Mouse (Mus musculus) limb, embryonic 12.5 days (tissue): Measurements from ENCODE around the gene Arfrp1. TPM values are rescaled to one million over a fixed set of nuclear protein-coding genes. Genes with fewer than 3 reads are reported as not detected.

ENCODE experiments used
- ATAC-seq: fragments of 200-750 bp; cut with Nextera tagmentation; 2 replicates; pipeline ENCODE4 v1.8.0; 2017; ENCODE audit warnings: low read depth, moderate TSS enrichment; ENCODE audit not compliant: insufficient number of reproducible peaks, insufficient read depth, low FRiP score, low TSS enrichment
- H3K27ac ChIP-seq: fragments of 300-500 bp; sonication (generic); 2 replicates; pipeline ENCODE4 v1.5.1; 2016; ENCODE audit warnings: mild to moderate bottlenecking, moderate library complexity
- H3K27me3 ChIP-seq: fragments of 300-500 bp; sonication (generic); 2 replicates; pipeline ENCODE4 v1.6.1; 2016; ENCODE audit warnings: mild to moderate bottlenecking, moderate library complexity
- H3K36me3 ChIP-seq: fragments of 300-500 bp; sonication (generic); 2 replicates; pipeline ENCODE4 v1.6.1; 2016; ENCODE audit warnings: mild to moderate bottlenecking, moderate library complexity
- H3K4me1 ChIP-seq: fragments of 300-500 bp; sonication (generic); replicated peaks from 2 replicates; pipeline ENCODE4 v1.6.1; 2016
- H3K4me2 ChIP-seq: fragments of 300-500 bp; sonication (generic); 2 replicates; pipeline ENCODE4 v1.6.1; 2016; ENCODE audit warnings: mild to moderate bottlenecking, moderate library complexity
- H3K4me3 ChIP-seq: fragments of 300-500 bp; sonication (generic); replicated peaks from 2 replicates; pipeline ENCODE4 v1.5.1; 2016; ENCODE audit warnings: mild to moderate bottlenecking
- H3K9ac ChIP-seq: fragments of 300-500 bp; sonication (generic); replicated peaks from 2 replicates; pipeline ENCODE4 v1.6.1; 2016; ENCODE audit warnings: mild to moderate bottlenecking, moderate library complexity
- H3K9me3 ChIP-seq: fragments of 300-500 bp; sonication (generic); 2 replicates; pipeline ENCODE4 v1.6.1; 2016; ENCODE audit warnings: mild to moderate bottlenecking, moderate library complexity
- WGBS: fragments of 180-500 bp; shearing (Covaris S2); methylation state at CpG from one replicate; pipeline ENCODE4 v1.1.7; 2016; 5-methylcytosine and 5-hydroxymethylcytosine counted together
- polyA plus RNA-seq: library from polyadenylated mRNA; unstranded; fragments of >200 nt; fragmentation: Nextera tagmentation; extraction: Ambion mirVana; gene quantifications from 2 replicates; pipeline ENCODE4 v1.2.1, GENCODE M21; 2016

The Arfrp1 gene
- polyA plus RNA-seq, 1 experiment from 2014 or later: 77.1 TPM

- Histone ChIP-seq H3K4me2 (no peak overlapping the region), H3K4me1 (no peaks in the 10 kb centered on the region), H3K9me3 (no peaks in the 10 kb centered on the region), H3K4me3 (no peak overlapping the region), H3K27ac (no peak overlapping the region), H3K27me3 (no peaks in the 10 kb centered on the region), H3K9ac (no peak overlapping the region), H3K36me3 (peaks cover 36% of the 10 kb centered on the region)
- WGBS: 77% methylated on average over 4 of the region's 4 CpGs
- ATAC-seq: no peak
These were observed 25.1 kb upstream of the Arfrp1 start for GRCm38 (mm10) chr2:181390136-181390870.

GRCm38 (mm10) chr2:181386663-181387210 is 21.5 kb upstream of the Arfrp1 start:
- 77% methylated on average over 3 of the region's 4 CpGs for WGBS
- Histone ChIP-seq H3K4me2 (no peak overlapping the region), H3K9me3 (no peaks in the 10 kb centered on the region), H3K9ac (no peak overlapping the region), H3K4me1 (no peaks in the 10 kb centered on the region), H3K27me3 (no peaks in the 10 kb centered on the region), H3K27ac (no peak overlapping the region), H3K36me3 (peaks cover 71% of the 10 kb centered on the region), H3K4me3 (no peak overlapping the region)
- ATAC-seq: no peak

- Histone ChIP-seq H3K27me3 (no peaks in the 10 kb centered on the region), H3K9me3 (no peaks in the 10 kb centered on the region), H3K9ac (no peak overlapping the region), H3K4me2 (no peak overlapping the region), H3K27ac (no peak overlapping the region), H3K4me1 (no peaks in the 10 kb centered on the region), H3K36me3 (peaks cover 71% of the 10 kb centered on the region), H3K4me3 (no peak overlapping the region)
- 88% methylated on average over 3 of the region's 3 CpGs for WGBS
- no peak for ATAC-seq
These were observed 20.7 kb upstream of the Arfrp1 start for GRCm38 (mm10) chr2:181385885-181386284.

- H3K27ac ChIP-seq: no peak overlapping the region
These were observed 19.8 kb upstream of the Arfrp1 start for GRCm38 (mm10) chr2:181384919-181385391.

GRCm38 (mm10) chr2:181384463-181384862 is 19.3 kb upstream of the Arfrp1 start:
- Histone ChIP-seq H3K9me3 (no peaks in the 10 kb centered on the region), H3K9ac (no peak overlapping the region), H3K4me2 (no peak overlapping the region), H3K27me3 (no peaks in the 10 kb centered on the region), H3K4me1 (no peaks in the 10 kb centered on the region), H3K4me3 (no peak overlapping the region), H3K36me3 (peaks cover 83% of the 10 kb centered on the region), H3K27ac (no peak overlapping the region)
- 91% methylated on average over 7 of the region's 7 CpGs for WGBS
- peak; percentile 21; the same call in 1 of the 2 replicates for ATAC-seq

More at GRCm38 (mm10) chr2:181384919-181385391, 19.8 kb upstream of the Arfrp1 start:
- H3K9ac ChIP-seq: no peak overlapping the region
- no peak for ATAC-seq
- no peak overlapping the region for H3K4me3 ChIP-seq
- H3K4me1 ChIP-seq: no peaks in the 10 kb centered on the region
- 84% methylated on average over 4 of the region's 4 CpGs for WGBS
- peaks cover 78% of the 10 kb centered on the region for H3K36me3 ChIP-seq
- no peaks in the 10 kb centered on the region for H3K9me3 ChIP-seq
- no peaks in the 10 kb centered on the region for H3K27me3 ChIP-seq
- no peak overlapping the region for H3K4me2 ChIP-seq

- WGBS: 87% methylated on average over 6 of the region's 6 CpGs
- H3K27ac ChIP-seq: no peak overlapping the region
- peaks cover 86% of the 10 kb centered on the region for H3K36me3 ChIP-seq
- H3K4me1 ChIP-seq: no peaks in the 10 kb centered on the region
- no peak overlapping the region for H3K4me2 ChIP-seq
- no peak for ATAC-seq
- H3K9ac ChIP-seq: no peak overlapping the region
- no peaks in the 10 kb centered on the region for H3K27me3 ChIP-seq
- H3K9me3 ChIP-seq: no peaks in the 10 kb centered on the region
- H3K4me3 ChIP-seq: no peak overlapping the region
These were observed 16.6 kb upstream of the Arfrp1 start for GRCm38 (mm10) chr2:181381631-181382306.

GRCm38 (mm10) chr2:181381107-181381506 is 15.9 kb upstream of the Arfrp1 start:
- no peaks in the 10 kb centered on the region for H3K9me3 ChIP-seq
- ATAC-seq: no peak
- no peak overlapping the region for H3K9ac ChIP-seq
- peaks cover 79% of the 10 kb centered on the region for H3K36me3 ChIP-seq
- no peak overlapping the region for H3K4me3 ChIP-seq
- H3K27ac ChIP-seq: no peak overlapping the region
- H3K4me1 ChIP-seq: no peaks in the 10 kb centered on the region
- 93% methylated on average over 5 of the region's 5 CpGs for WGBS
- H3K27me3 ChIP-seq: no peaks in the 10 kb centered on the region
- no peak overlapping the region for H3K4me2 ChIP-seq

- Histone ChIP-seq H3K27me3 (no peaks in the 10 kb centered on the region), H3K9ac (no peak overlapping the region), H3K27ac (no peak overlapping the region), H3K4me2 (no peak overlapping the region), H3K4me3 (no peak overlapping the region), H3K36me3 (peaks cover 72% of the 10 kb centered on the region), H3K4me1 (no peaks in the 10 kb centered on the region), H3K9me3 (no peaks in the 10 kb centered on the region)
- ATAC-seq: no peak
- 84% methylated on average over 5 of the region's 5 CpGs for WGBS
These were observed 15.0 kb upstream of the Arfrp1 start for GRCm38 (mm10) chr2:181380251-181380650.

- Histone ChIP-seq H3K27ac (no peak within 1 kb of the TSS), H3K4me1 (no peaks in the 10 kb centered on the region), H3K9me3 (no peaks in the 10 kb centered on the region), H3K4me2 (no peak within 1 kb of the TSS), H3K9ac (no peak within 1 kb of the TSS), H3K4me3 (no peak within 1 kb of the TSS), H3K36me3 (peaks cover 67% of the 10 kb centered on the region), H3K27me3 (no peaks in the 10 kb centered on the region)
- 95% methylated on average over 12 of the region's 12 CpGs for WGBS
- ATAC-seq: no peak
These were observed 14.6 kb upstream of the Arfrp1 start, which contains the start of gene Lime1 for GRCm38 (mm10) chr2:181379778-181380177. Gene Lime1, plus strand, starts transcription at chr2:181380078.

- H3K27ac ChIP-seq: no peak overlapping the region
- peaks cover 56% of the 10 kb centered on the region for H3K36me3 ChIP-seq
- no peak overlapping the region for H3K4me2 ChIP-seq
- H3K9ac ChIP-seq: no peak overlapping the region
- 89% methylated on average over 5 of the region's 5 CpGs for WGBS
- no peaks in the 10 kb centered on the region for H3K4me1 ChIP-seq
- H3K4me3 ChIP-seq: no peak overlapping the region
- no peaks in the 10 kb centered on the region for H3K9me3 ChIP-seq
- ATAC-seq: no peak
- no peaks in the 10 kb centered on the region for H3K27me3 ChIP-seq
These were observed 13.5 kb upstream of the Arfrp1 start for GRCm38 (mm10) chr2:181378701-181379100.

- Histone ChIP-seq H3K4me3 (no peak overlapping the region), H3K9me3 (no peaks in the 10 kb centered on the region), H3K36me3 (peaks cover 41% of the 10 kb centered on the region), H3K9ac (no peak overlapping the region), H3K4me2 (no peak overlapping the region), H3K4me1 (no peaks in the 10 kb centered on the region), H3K27me3 (no peaks in the 10 kb centered on the region), H3K27ac (no peak overlapping the region)
- no peak for ATAC-seq
- 79% methylated on average over 2 of the region's 2 CpGs for WGBS
These were observed 12.0 kb upstream of the Arfrp1 start for GRCm38 (mm10) chr2:181377230-181377629.
